Mouse (Mus musculus): ENCODE measurements around the gene Cab39l. TPM values are rescaled to one million over a fixed set of nuclear protein-coding genes. Genes with fewer than 3 reads are reported as not detected.

Gene Cab39l
- polyA plus RNA-seq, 1 experiment from 2014 or later = 44.6 TPM

GRCm38 (mm10) chr14:59548532-59548931, 107.8 kb downstream of the Cab39l start:
- peak; percentile 78 for ATAC-seq (ENCODE audit: insufficient read depth)
- Histone ChIP-seq H3K9me3 (ENCODE audit: low read depth, low read length) (no peaks in the 10 kb centered on the region), H3K9ac (no peak overlapping the region), H3K27me3 (ENCODE audit: insufficient read depth, low read length) (no peaks in the 10 kb centered on the region), H3K27ac (ENCODE audit: low read depth) (0 out of 2 replicates have a peak overlapping the region, but pooled peaks have one; percentile 9), H3K36me3 (ENCODE audit: insufficient read depth) (no peaks in the 10 kb centered on the region), H3K4me2 (no peak overlapping the region), H3K4me1 (ENCODE audit: insufficient read depth) (peaks cover 4% of the 10 kb centered on the region; the same call in 1 of the 2 replicates), H3K4me3 (ENCODE audit: low read depth, low read length) (no peak overlapping the region)
- peak; percentile 64 for DNase-seq
- no peak for TF ChIP-seq CTCF (IDR thresholded peaks at IDR 0.05; ENCODE audit: low read depth)
- 29% methylated on average over 2 of the region's 2 CpGs for WGBS

GRCm38 (mm10) chr14:59549106-59549505, 108.3 kb downstream of the Cab39l start:
- H3K27ac ChIP-seq (ENCODE audit: low read depth) = peak overlapping the region; percentile 56

GRCm38 (mm10) chr14:59550841-59551240, 110.1 kb downstream of the Cab39l start:
- WGBS = 63% methylated on average over 2 of the region's 2 CpGs
- H3K9me3 ChIP-seq (ENCODE audit: low read depth, low read length) = no peaks in the 10 kb centered on the region
- DNase-seq = no peak

More at GRCm38 (mm10) chr14:59549106-59549505, 108.3 kb downstream of the Cab39l start:
- Histone ChIP-seq H3K4me2 (no peak overlapping the region), H3K36me3 (ENCODE audit: insufficient read depth) (no peaks in the 10 kb centered on the region), H3K4me3 (ENCODE audit: low read depth, low read length) (no peak overlapping the region), H3K9me3 (ENCODE audit: low read depth, low read length) (no peaks in the 10 kb centered on the region), H3K27me3 (ENCODE audit: insufficient read depth, low read length) (no peaks in the 10 kb centered on the region), H3K4me1 (ENCODE audit: insufficient read depth) (peaks cover 4% of the 10 kb centered on the region; the same call in 1 of the 2 replicates), H3K9ac (no peak overlapping the region)
- TF ChIP-seq CTCF (IDR thresholded peaks at IDR 0.05; ENCODE audit: low read depth) = peak; percentile 7; the same call in 1 of the 2 replicates
- 0 out of 2 replicates have a peak, but pooled peaks have one; percentile 31 for ATAC-seq (ENCODE audit: insufficient read depth)
- DNase-seq = peak; percentile 41
- WGBS = 67% methylated on average over 6 of the region's 6 CpGs

GRCm38 (mm10) chr14:59551956-59552355, 111.2 kb downstream of the Cab39l start:
- Histone ChIP-seq H3K4me2 (no peak overlapping the region), H3K27me3 (ENCODE audit: insufficient read depth, low read length) (no peaks in the 10 kb centered on the region), H3K9ac (no peak overlapping the region), H3K36me3 (ENCODE audit: insufficient read depth) (no peaks in the 10 kb centered on the region), H3K27ac (ENCODE audit: low read depth) (no peak overlapping the region), H3K4me1 (ENCODE audit: insufficient read depth) (peaks cover 4% of the 10 kb centered on the region; the same call in 1 of the 2 replicates), H3K4me3 (ENCODE audit: low read depth, low read length) (no peak overlapping the region), H3K9me3 (ENCODE audit: low read depth, low read length) (no peaks in the 10 kb centered on the region)
- TF ChIP-seq CTCF (IDR thresholded peaks at IDR 0.05; ENCODE audit: low read depth) = no peak
- whole genome bisulfite sequencing = 35% methylated on average over 8 of the region's 8 CpGs
- ATAC-seq (ENCODE audit: insufficient read depth) (no peak), DNase-seq (no peak)

More at GRCm38 (mm10) chr14:59550841-59551240, 110.1 kb downstream of the Cab39l start:
- no peak for TF ChIP-seq CTCF (IDR thresholded peaks at IDR 0.05; ENCODE audit: low read depth)
- H3K4me3 ChIP-seq (ENCODE audit: low read depth, low read length) = no peak overlapping the region
- H3K4me1 ChIP-seq (ENCODE audit: insufficient read depth) = peaks cover 4% of the 10 kb centered on the region; the same call in 1 of the 2 replicates
- no peak overlapping the region for H3K4me2 ChIP-seq
- H3K9ac ChIP-seq = no peak overlapping the region
- no peak for ATAC-seq (ENCODE audit: insufficient read depth)
- no peaks in the 10 kb centered on the region for H3K27me3 ChIP-seq (ENCODE audit: insufficient read depth, low read length)
- no peak overlapping the region for H3K27ac ChIP-seq (ENCODE audit: low read depth)
- H3K36me3 ChIP-seq (ENCODE audit: insufficient read depth) = no peaks in the 10 kb centered on the region

GRCm38 (mm10) chr14:59554025-59554424, 113.3 kb downstream of the Cab39l start:
- 63% methylated on average over 5 of the region's 5 CpGs for WGBS
- Histone ChIP-seq H3K36me3 (ENCODE audit: insufficient read depth) (no peaks in the 10 kb centered on the region), H3K4me3 (ENCODE audit: low read depth, low read length) (no peak overlapping the region), H3K4me2 (no peak overlapping the region), H3K27ac (ENCODE audit: low read depth) (no peak overlapping the region), H3K9me3 (ENCODE audit: low read depth, low read length) (no peaks in the 10 kb centered on the region), H3K27me3 (ENCODE audit: insufficient read depth, low read length) (no peaks in the 10 kb centered on the region), H3K9ac (no peak overlapping the region), H3K4me1 (ENCODE audit: insufficient read depth) (no peaks in the 10 kb centered on the region; the same call in 1 of the 2 replicates)
- peak; percentile 29; the same call in 1 of the 2 replicates for ATAC-seq (ENCODE audit: insufficient read depth)
- DNase-seq = peak; percentile 70
- peak; percentile 55 for TF ChIP-seq CTCF (IDR thresholded peaks at IDR 0.05; ENCODE audit: low read depth)

- Histone ChIP-seq H3K27me3 (ENCODE audit: insufficient read depth, low read length) (no peaks in the 10 kb centered on the region), H3K9ac (no peak overlapping the region), H3K4me2 (no peak overlapping the region), H3K27ac (ENCODE audit: low read depth) (no peak overlapping the region), H3K4me3 (ENCODE audit: low read depth, low read length) (no peak overlapping the region), H3K9me3 (ENCODE audit: low read depth, low read length) (no peaks in the 10 kb centered on the region), H3K4me1 (ENCODE audit: insufficient read depth) (no peaks in the 10 kb centered on the region), H3K36me3 (ENCODE audit: insufficient read depth) (no peaks in the 10 kb centered on the region)
- TF ChIP-seq CTCF (IDR thresholded peaks at IDR 0.05; ENCODE audit: low read depth) = no peak
- DNase-seq (no peak), ATAC-seq (ENCODE audit: insufficient read depth) (no peak)
- WGBS = 69% methylated on average over 8 of the region's 8 CpGs
Observed at GRCm38 (mm10) chr14:59555018-59555417, 114.2 kb downstream of the Cab39l start.

- ATAC-seq (ENCODE audit: insufficient read depth) = peak; percentile 42; the same call in 1 of the 2 replicates
- no peak overlapping the region for H3K9ac ChIP-seq
Observed at GRCm38 (mm10) chr14:59555928-59556531, 115.3 kb downstream of the Cab39l start.

More at GRCm38 (mm10) chr14:59555928-59556531, 115.3 kb downstream of the Cab39l start:
- no peaks in the 10 kb centered on the region for H3K27me3 ChIP-seq (ENCODE audit: insufficient read depth, low read length)
- H3K4me1 ChIP-seq (ENCODE audit: insufficient read depth) = no peaks in the 10 kb centered on the region
- H3K4me2 ChIP-seq = no peak overlapping the region
- peak; percentile 83 for TF ChIP-seq CTCF (IDR thresholded peaks at IDR 0.05; ENCODE audit: low read depth)
- H3K27ac ChIP-seq (ENCODE audit: low read depth) = no peak overlapping the region
- H3K4me3 ChIP-seq (ENCODE audit: low read depth, low read length) = no peak overlapping the region
- 47% methylated on average over 13 of the region's 13 CpGs for WGBS
- H3K36me3 ChIP-seq (ENCODE audit: insufficient read depth) = no peaks in the 10 kb centered on the region
- H3K9me3 ChIP-seq (ENCODE audit: low read depth, low read length) = no peaks in the 10 kb centered on the region
- DNase-seq = peak; percentile 94
